Mouse (Mus musculus) stomach, postnatal 0 days (tissue): ENCODE measurements around the gene Ccl2. TPM values are rescaled to one million over a fixed set of nuclear protein-coding genes. Genes with fewer than 3 reads are reported as not detected.

Experiments used
- ATAC-seq: fragments of 200-750 bp; cut with Nextera tagmentation; 2 replicates; pipeline ENCODE4 v1.8.0; 2017; ENCODE audit not compliant: low FRiP score, low TSS enrichment
- DNase-seq: peaks from one replicate; pipeline ENCODE4 v3.0.0-alpha.2; 2016; ENCODE audit warnings: low spot score
- H3K27ac ChIP-seq: fragments of 300-500 bp; sonication (generic); replicated peaks from 2 replicates; pipeline ENCODE4 v1.5.1; 2014; ENCODE audit warnings: mild to moderate bottlenecking, control low read depth
- H3K27me3 ChIP-seq: fragments of 300-500 bp; sonication (generic); 2 replicates; pipeline ENCODE4 v1.6.1; 2014; ENCODE audit warnings: low read length; ENCODE audit not compliant: control insufficient read depth, insufficient read depth
- H3K36me3 ChIP-seq: fragments of 300-500 bp; sonication (generic); 2 replicates; pipeline ENCODE4 v1.6.1; 2014; ENCODE audit warnings: low read length, mixed read lengths; ENCODE audit not compliant: control insufficient read depth, insufficient read depth
- H3K4me1 ChIP-seq: fragments of 300-500 bp; sonication (generic); replicated peaks from 2 replicates; pipeline ENCODE4 v1.6.1; 2014; ENCODE audit warnings: antibody characterized with exemption; ENCODE audit not compliant: control insufficient read depth, insufficient read depth
- H3K4me2 ChIP-seq: fragments of 300-500 bp; sonication (generic); replicated peaks from 2 replicates; pipeline ENCODE4 v1.6.1; 2014; ENCODE audit warnings: low read depth, mild to moderate bottlenecking, control low read depth, moderate library complexity
- H3K4me3 ChIP-seq: fragments of 300-500 bp; sonication (generic); 2 replicates; pipeline ENCODE4 v1.5.1; 2014; ENCODE audit warnings: low read depth, low read length, control low read depth
- H3K9ac ChIP-seq: fragments of 300-500 bp; sonication (generic); 2 replicates; pipeline ENCODE4 v1.6.1; 2014; ENCODE audit warnings: mild to moderate bottlenecking, low read length, control low read depth, mixed read lengths
- H3K9me3 ChIP-seq: fragments of 300-500 bp; sonication (generic); 2 replicates; pipeline ENCODE4 v1.6.1; 2016; ENCODE audit warnings: low read length; ENCODE audit not compliant: control insufficient read depth
- CTCF ChIP-seq: IDR thresholded peaks from 2 replicates; pipeline ENCODE4 v1.5.1; 2016; ENCODE audit warnings: antibody characterized with exemption, low read depth, mild to moderate bottlenecking, moderate library complexity
- EP300 ChIP-seq: optimal IDR thresholded peaks from 2 replicates; pipeline ENCODE3; 2016; ENCODE audit warnings: antibody characterized with exemption
- WGBS: fragments of 180-500 bp; shearing (Covaris S2); extraction: QIAGEN DNeasy Blood & Tissue Kit; methylation state at CpG from one replicate; pipeline ENCODE4 v1.1.7; 2014; 5-methylcytosine and 5-hydroxymethylcytosine counted together
- polyA plus RNA-seq: library from polyadenylated mRNA; unstranded; fragments of >200 nt; fragmentation: Nextera tagmentation; extraction: Ambion mirVana; gene quantifications from 2 replicates; pipeline ENCODE4 v1.2.1, GENCODE M21; 2015

Ccl2 gene
- 3.2 and 3.3 TPM in 2 replicates for polyA plus RNA-seq

- WGBS, result 27% methylated on average over 5 of the region's 5 CpGs
- TF ChIP-seq EP300, result no peak
- Histone ChIP-seq H3K4me2 (no peak within 1 kb of the TSS), H3K4me1 (no peaks in the 10 kb centered on the region; the same call in 1 of the 2 replicates), H3K9me3 (no peaks in the 10 kb centered on the region), H3K36me3 (no peaks in the 10 kb centered on the region), H3K27ac (no peak within 1 kb of the TSS), H3K9ac (no peak within 1 kb of the TSS), H3K27me3 (no peaks in the 10 kb centered on the region), H3K4me3 (no peak within 1 kb of the TSS)
- ATAC-seq (peak; percentile 74; the same call in 1 of the 2 replicates), DNase-seq (peak; percentile 52)
These were observed at the start of gene Ccl2 for GRCm38 (mm10) chr11:82035356-82035755. Gene Ccl2, plus strand, starts transcription at chr11:82035571.

- 61% methylated on average over 10 of the region's 10 CpGs for WGBS
- DNase-seq (peak; percentile 70), ATAC-seq (no peak)
- TF ChIP-seq CTCF (peak; percentile 100), EP300 (no peak)
- no peak overlapping the region for H3K27ac ChIP-seq
- H3K9me3 ChIP-seq, result no peaks in the 10 kb centered on the region
- no peak overlapping the region for H3K4me2 ChIP-seq
- H3K27me3 ChIP-seq, result no peaks in the 10 kb centered on the region
- H3K4me1 ChIP-seq, result no peaks in the 10 kb centered on the region
- no peaks in the 10 kb centered on the region for H3K36me3 ChIP-seq
- no peak overlapping the region for H3K4me3 ChIP-seq
- no peak overlapping the region for H3K9ac ChIP-seq
These were observed 39.1 kb upstream of the Ccl2 start for GRCm38 (mm10) chr11:81996172-81996841.

- 88% methylated on average over 5 of the region's 5 CpGs for WGBS
- H3K27me3 ChIP-seq, result no peaks in the 10 kb centered on the region
- no peak overlapping the region for H3K27ac ChIP-seq
- H3K9ac ChIP-seq, result no peak overlapping the region
- DNase-seq, result no peak
- H3K4me2 ChIP-seq, result no peak overlapping the region
- no peaks in the 10 kb centered on the region for H3K4me1 ChIP-seq
- TF ChIP-seq EP300, result no peak
- TF ChIP-seq CTCF, result no peak
- H3K9me3 ChIP-seq, result no peaks in the 10 kb centered on the region
- H3K36me3 ChIP-seq, result no peaks in the 10 kb centered on the region
- no peak overlapping the region for H3K4me3 ChIP-seq
- ATAC-seq, result no peak
These were observed 38.3 kb upstream of the Ccl2 start for GRCm38 (mm10) chr11:81997085-81997484.

GRCm38 (mm10) chr11:81998646-81999045 lies 36.7 kb upstream of the Ccl2 start:
- H3K4me2 ChIP-seq, result no peak overlapping the region
- H3K27me3 ChIP-seq, result no peaks in the 10 kb centered on the region
- DNase-seq (no peak), ATAC-seq (no peak)
- H3K36me3 ChIP-seq, result no peaks in the 10 kb centered on the region
- H3K4me3 ChIP-seq, result no peak overlapping the region
- TF ChIP-seq CTCF (no peak), EP300 (no peak)
- H3K4me1 ChIP-seq, result no peaks in the 10 kb centered on the region
- 83% methylated on average over 3 of the region's 3 CpGs for WGBS
- no peaks in the 10 kb centered on the region for H3K9me3 ChIP-seq
- no peak overlapping the region for H3K9ac ChIP-seq
- H3K27ac ChIP-seq, result no peak overlapping the region

- no peak overlapping the region for H3K27ac ChIP-seq
- H3K27me3 ChIP-seq, result no peaks in the 10 kb centered on the region
- TF ChIP-seq CTCF (no peak), EP300 (no peak)
- no peak overlapping the region for H3K4me2 ChIP-seq
- no peaks in the 10 kb centered on the region for H3K9me3 ChIP-seq
- ATAC-seq (no peak), DNase-seq (no peak)
- H3K4me1 ChIP-seq, result no peaks in the 10 kb centered on the region
- no peaks in the 10 kb centered on the region for H3K36me3 ChIP-seq
- WGBS, result 78% methylated on average over 4 of the region's 4 CpGs
- H3K9ac ChIP-seq, result no peak overlapping the region
- no peak overlapping the region for H3K4me3 ChIP-seq
These were observed 35.9 kb upstream of the Ccl2 start for GRCm38 (mm10) chr11:81999469-81999868.

- ATAC-seq (no peak), DNase-seq (no peak)
- Histone ChIP-seq H3K4me1 (no peaks in the 10 kb centered on the region), H3K27ac (no peak overlapping the region), H3K9me3 (no peaks in the 10 kb centered on the region), H3K4me2 (no peak overlapping the region), H3K27me3 (no peaks in the 10 kb centered on the region), H3K36me3 (no peaks in the 10 kb centered on the region), H3K9ac (no peak overlapping the region), H3K4me3 (no peak overlapping the region)
- TF ChIP-seq CTCF (no peak), EP300 (no peak)
- WGBS, result 65% methylated on average over 5 of the region's 5 CpGs
These were observed 34.8 kb upstream of the Ccl2 start for GRCm38 (mm10) chr11:82000581-82000980.
